In the genomic region with DNA sequence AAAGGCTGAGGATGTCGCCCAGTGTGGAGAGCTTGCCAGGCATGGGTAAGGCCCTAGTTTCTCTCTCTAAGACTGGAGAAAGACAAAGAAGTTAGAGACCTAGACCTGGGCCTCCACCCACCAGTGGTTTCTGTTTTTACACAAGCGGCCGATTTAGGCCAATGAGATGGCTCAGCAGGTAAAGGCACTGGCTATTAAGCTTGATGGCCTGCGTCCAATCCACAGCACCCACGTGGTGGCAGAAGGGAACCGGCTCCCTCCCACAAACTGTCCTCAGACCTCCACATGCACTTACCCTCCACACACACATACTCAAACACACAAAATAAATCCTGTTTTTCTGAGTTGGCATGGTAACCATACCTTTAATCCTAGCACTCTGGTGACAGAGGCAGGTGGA, we compare ENCODE assay signal across 7 mouse cellular contexts.
"Had no signal": no experiment of that assay in that cellular context is flagged by ENCODE, and none has a peak within 500 bp of the region (broad histone marks: within the 10 kb centered on the region; RNA-seq: fewer than 3 reads in every experiment).

No protein-coding gene starts in this region.

- DNase-seq: lung, adult 2 months; lung, postnatal 14 days; lung, postnatal 36 days; right cerebral cortex, postnatal 14 days; thymus, adult 2 months; thymus, postnatal 25 days; thymus, postnatal 4 days had no signal
